1 mouse cellular context compared by ENCODE assay signal in genomic region chr7:16785541-16786083, GRCm38 (mm10).
TF ChIP-seq lines count a peak whose summit lies in the region.

No protein-coding gene starts in this region.

TF ChIP-seq in CH12.LX, 34 proteins besides CTCF, POLR2A, EP300 and RAD21:
- TF ChIP-seq KAT2A (IDR thresholded peaks at IDR 0.05; ENCODE audit: insufficient replicate concordance, low read length) (no peak), BHLHE40 (IDR thresholded peaks at IDR 0.05; ENCODE audit: low read depth, low read length) (no peak), IRF4 (IDR thresholded peaks at IDR 0.05; ENCODE audit: low read depth, low read length) (no peak), ZC3H11A (IDR thresholded peaks at IDR 0.05; ENCODE audit: low read depth, low read length) (no peak), SIN3A (IDR thresholded peaks at IDR 0.05; ENCODE audit: low read length) (no peak), HCFC1 (IDR thresholded peaks at IDR 0.05; ENCODE audit: low read depth, low read length) (no peak), GABPA (IDR thresholded peaks at IDR 0.05; ENCODE audit: insufficient replicate concordance, low read depth, low read length) (no peak)
TF ChIP-seq in CH12.LX: peak in this region for 0.
